In the genomic region with DNA sequence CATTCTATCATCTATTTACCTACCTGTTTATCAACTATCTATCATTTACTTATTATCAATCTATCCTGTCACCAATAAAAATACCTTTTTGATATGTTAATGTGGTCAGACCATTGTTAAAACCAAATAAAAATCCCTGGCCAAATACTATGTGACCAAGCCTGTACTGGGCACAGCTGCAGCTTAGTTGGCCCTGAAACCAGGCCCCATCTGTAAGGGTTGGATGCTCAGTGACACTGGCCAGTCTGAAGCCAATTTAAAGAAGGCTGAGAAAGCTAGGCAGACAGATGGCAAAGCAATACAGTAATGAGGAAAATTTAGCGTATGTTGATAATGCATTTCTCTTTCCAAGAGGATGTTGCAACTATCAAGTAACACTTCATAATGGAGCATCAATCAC, we compare ENCODE assay signal across 19 mouse cellular contexts.
DNase-seq lines count a peak whose midpoint lies in the region; ATAC-seq and TF ChIP-seq lines count a peak whose summit lies in the region.
"Had no signal": no experiment of that assay in that cellular context is flagged by ENCODE, and none has a peak within 500 bp of the region (broad histone marks: within the 10 kb centered on the region; RNA-seq: fewer than 3 reads in every experiment).

No protein-coding gene starts in this region.

- H3K4me3 ChIP-seq in forebrain, embryonic 14.5 days (ENCODE audit: low read depth, low read length): no peak overlapping the region
- no peak overlapping the region for H3K4me3 ChIP-seq in forebrain, embryonic 11.5 days (ENCODE audit: low read depth, low read length)
- no peak overlapping the region for H3K4me3 ChIP-seq in hindbrain, embryonic 16.5 days (ENCODE audit: low read length)
- no peak overlapping the region for H3K4me3 ChIP-seq in hindbrain, embryonic 12.5 days
- no peak overlapping the region for H3K4me3 ChIP-seq in forebrain, embryonic 16.5 days (replicated peaks; ENCODE audit: low read length)
- H3K4me3 ChIP-seq: embryonic facial prominence, embryonic 15.5 days; erythroblast, embryonic 14.5 days; gastrocnemius, adult 2 months; heart, embryonic 12.5 days; intestine, embryonic 15.5 days had no signal

- no peak; the same call in 1 of the 2 replicates for ATAC-seq in forebrain, embryonic 14.5 days
- ATAC-seq in forebrain, embryonic 11.5 days (replicated peaks; ENCODE audit: low FRiP score): no peak
- peak; percentile 81 for ATAC-seq in hindbrain, embryonic 16.5 days
- ATAC-seq in hindbrain, embryonic 12.5 days (ENCODE audit: low FRiP score): no peak
- peak; percentile 91 for ATAC-seq in forebrain, embryonic 16.5 days
- ATAC-seq: intestine, embryonic 15.5 days had no signal

- DNase-seq in forebrain, embryonic 14.5 days (ENCODE audit: low spot score): peak; percentile 36
- DNase-seq in forebrain, embryonic 11.5 days (ENCODE audit: low spot score): no peak
- DNase-seq in brain, embryonic 14.5 days (ENCODE audit: low read depth): peak; percentile 52
- no peak for DNase-seq in T-cell, adult 2 months (ENCODE audit: low spot score)
- DNase-seq: adrenal gland, adult 8-10 months; adrenal gland, postnatal 36 days; cerebellum, adult 11 months; cerebellum, adult 9-11 months; embryo, embryonic 11 days; gastrocnemius, adult 2 months; gastrocnemius, postnatal 25 days; kidney, adult 18-20 months had no signal

- H3K4me2 ChIP-seq in forebrain, embryonic 14.5 days (ENCODE audit: low read length): no peak overlapping the region
- H3K4me2 ChIP-seq in forebrain, embryonic 11.5 days (ENCODE audit: low read depth, low read length, severe bottlenecking): no peak overlapping the region
- no peak overlapping the region for H3K4me2 ChIP-seq in hindbrain, embryonic 16.5 days (ENCODE audit: low read length)
- no peak overlapping the region for H3K4me2 ChIP-seq in hindbrain, embryonic 12.5 days (replicated peaks)
- no peak overlapping the region for H3K4me2 ChIP-seq in forebrain, embryonic 16.5 days (ENCODE audit: low read length)
- H3K4me2 ChIP-seq: embryonic facial prominence, embryonic 15.5 days; heart, embryonic 12.5 days; intestine, embryonic 15.5 days had no signal

- no peaks in the 10 kb centered on the region for H3K4me1 ChIP-seq in forebrain, embryonic 14.5 days (ENCODE audit: control insufficient read depth, insufficient read depth, low read length)
- no peaks in the 10 kb centered on the region for H3K4me1 ChIP-seq in forebrain, embryonic 11.5 days (replicated peaks; ENCODE audit: control insufficient read depth, insufficient read depth, low read length)
- H3K4me1 ChIP-seq in hindbrain, embryonic 16.5 days (ENCODE audit: control insufficient read depth, insufficient read depth, low read depth, low read length): no peaks in the 10 kb centered on the region
- H3K4me1 ChIP-seq in hindbrain, embryonic 12.5 days: no peaks in the 10 kb centered on the region
- 0 out of 2 replicates have a peak, but pooled peaks cover 2% of the 10 kb centered on the region for H3K4me1 ChIP-seq in forebrain, embryonic 16.5 days (replicated peaks; ENCODE audit: control insufficient read depth, insufficient read depth, low read length)
- H3K4me1 ChIP-seq: heart, embryonic 12.5 days; intestine, embryonic 15.5 days had no signal

- no peak overlapping the region for H3K9ac ChIP-seq in forebrain, embryonic 14.5 days (ENCODE audit: low read length)
- no peak overlapping the region for H3K9ac ChIP-seq in forebrain, embryonic 11.5 days (ENCODE audit: low read length)
- H3K9ac ChIP-seq in hindbrain, embryonic 16.5 days (ENCODE audit: low read depth, low read length): no peak overlapping the region
- no peak overlapping the region for H3K9ac ChIP-seq in hindbrain, embryonic 12.5 days
- no peak overlapping the region for H3K9ac ChIP-seq in forebrain, embryonic 16.5 days (replicated peaks; ENCODE audit: low read depth, low read length)
- H3K9ac ChIP-seq: embryonic facial prominence, embryonic 15.5 days; heart, embryonic 12.5 days; intestine, embryonic 15.5 days had no signal

- H3K9me3 ChIP-seq in forebrain, embryonic 14.5 days (replicated peaks; ENCODE audit: control insufficient read depth, low read length): no peaks in the 10 kb centered on the region
- H3K9me3 ChIP-seq in forebrain, embryonic 11.5 days (ENCODE audit: control insufficient read depth, low read length): no peaks in the 10 kb centered on the region
- H3K9me3 ChIP-seq in hindbrain, embryonic 16.5 days (ENCODE audit: control insufficient read depth, low read length): no peaks in the 10 kb centered on the region
- no peaks in the 10 kb centered on the region for H3K9me3 ChIP-seq in hindbrain, embryonic 12.5 days (replicated peaks)
- no peaks in the 10 kb centered on the region for H3K9me3 ChIP-seq in forebrain, embryonic 16.5 days (ENCODE audit: control insufficient read depth, low read length)
- H3K9me3 ChIP-seq: embryonic facial prominence, embryonic 15.5 days; heart, embryonic 12.5 days; intestine, embryonic 15.5 days had no signal

- no peak for TF ChIP-seq POLR2A in brain, embryonic 14.5 days (IDR thresholded peaks at IDR 0.05; ENCODE audit: borderline replicate concordance, extremely low read depth, insufficient read depth, insufficient read length, poor library complexity, severe bottlenecking)

- no peaks in the 10 kb centered on the region for H3K27me3 ChIP-seq in forebrain, embryonic 14.5 days (replicated peaks; ENCODE audit: control insufficient read depth, insufficient read depth, low read length)
- H3K27me3 ChIP-seq in forebrain, embryonic 11.5 days (ENCODE audit: control insufficient read depth, insufficient read depth, low read length): no peaks in the 10 kb centered on the region
- no peaks in the 10 kb centered on the region for H3K27me3 ChIP-seq in hindbrain, embryonic 16.5 days (replicated peaks; ENCODE audit: control insufficient read depth, insufficient read depth, low read length)
- H3K27me3 ChIP-seq in hindbrain, embryonic 12.5 days: no peaks in the 10 kb centered on the region
- H3K27me3 ChIP-seq in forebrain, embryonic 16.5 days (replicated peaks; ENCODE audit: control insufficient read depth, insufficient read depth, low read length): no peaks in the 10 kb centered on the region
- H3K27me3 ChIP-seq: embryonic facial prominence, embryonic 15.5 days; heart, embryonic 12.5 days; intestine, embryonic 15.5 days had no signal

- no peak for TF ChIP-seq CTCF in brain, embryonic 14.5 days (IDR thresholded peaks at IDR 0.05; ENCODE audit: borderline replicate concordance, extremely low read depth, insufficient read depth, insufficient read length)

- H3K36me3 ChIP-seq in forebrain, embryonic 14.5 days (ENCODE audit: control insufficient read depth, insufficient read depth, low read length): no peaks in the 10 kb centered on the region
- no peaks in the 10 kb centered on the region for H3K36me3 ChIP-seq in forebrain, embryonic 11.5 days (ENCODE audit: control insufficient read depth, insufficient read depth, low read length)
- no peaks in the 10 kb centered on the region for H3K36me3 ChIP-seq in hindbrain, embryonic 16.5 days (ENCODE audit: control insufficient read depth, insufficient read depth, low read length)
- no peaks in the 10 kb centered on the region for H3K36me3 ChIP-seq in hindbrain, embryonic 12.5 days
- no peaks in the 10 kb centered on the region for H3K36me3 ChIP-seq in forebrain, embryonic 16.5 days (ENCODE audit: control insufficient read depth, insufficient read depth)
- H3K36me3 ChIP-seq: embryonic facial prominence, embryonic 15.5 days; heart, embryonic 12.5 days; intestine, embryonic 15.5 days had no signal

- WGBS in forebrain, embryonic 14.5 days: 65% methylated on average over 1 of the region's 1 CpGs
- WGBS in forebrain, embryonic 11.5 days: 100% methylated on average over 1 of the region's 1 CpGs
- 75% methylated on average over 1 of the region's 1 CpGs for WGBS in hindbrain, embryonic 16.5 days
- 62% methylated on average over 1 of the region's 1 CpGs for WGBS in hindbrain, embryonic 12.5 days
- WGBS in forebrain, embryonic 16.5 days: 69% methylated on average over 1 of the region's 1 CpGs

- H3K27ac ChIP-seq in forebrain, embryonic 14.5 days (ENCODE audit: low read depth, low read length): no peak overlapping the region
- H3K27ac ChIP-seq in forebrain, embryonic 11.5 days (ENCODE audit: low read depth, low read length): no peak overlapping the region
- H3K27ac ChIP-seq in hindbrain, embryonic 16.5 days (ENCODE audit: low read depth, low read length): no peak overlapping the region
- H3K27ac ChIP-seq in hindbrain, embryonic 12.5 days: no peak overlapping the region
- H3K27ac ChIP-seq in forebrain, embryonic 16.5 days (ENCODE audit: low read length): no peak overlapping the region
- H3K27ac ChIP-seq: embryonic facial prominence, embryonic 15.5 days; gastrocnemius, adult 2 months; intestine, embryonic 15.5 days had no signal

Comparison
In these comparisons a context has a peak if more than half of its experiments do, and no peak if none do; other contexts are left out.
1. ATAC-seq: peak in hindbrain, embryonic 16.5 days (single experiment) and forebrain, embryonic 16.5 days (single experiment); none in forebrain, embryonic 14.5 days (single experiment), forebrain, embryonic 11.5 days (single experiment) and hindbrain, embryonic 12.5 days (single experiment).
2. DNase-seq: peak in forebrain, embryonic 14.5 days (single experiment) and brain, embryonic 14.5 days (single experiment); none in forebrain, embryonic 11.5 days (single experiment) and T-cell, adult 2 months (single experiment).